Mouse (Mus musculus) midbrain, embryonic 14.5 days (tissue): Measurements from ENCODE around the gene Zfp637. TPM values are rescaled to one million over a fixed set of nuclear protein-coding genes. Genes with fewer than 3 reads are reported as not detected.

ENCODE experiments used
- ATAC-seq: fragments of 200-750 bp; cut with Nextera tagmentation; 2 replicates; pipeline ENCODE4 v1.8.0; 2017; ENCODE audit warnings: moderate number of reproducible peaks, moderate library complexity; ENCODE audit not compliant: low FRiP score, low TSS enrichment
- DNase-seq: peaks from one replicate; pipeline ENCODE4 v3.0.0-alpha.2; 2015
- H3K27ac ChIP-seq: fragments of 300-500 bp; sonication (generic); replicated peaks from 2 replicates; pipeline ENCODE4 v1.5.1; 2014; ENCODE audit warnings: mild to moderate bottlenecking, low read depth, low read length, moderate library complexity
- H3K27me3 ChIP-seq: fragments of 300-500 bp; sonication (generic); 2 replicates; pipeline ENCODE4 v1.6.1; 2014; ENCODE audit warnings: low read length, control low read depth, mixed read lengths; ENCODE audit not compliant: control insufficient read depth, insufficient read depth
- H3K36me3 ChIP-seq: fragments of 300-500 bp; sonication (generic); 2 replicates; pipeline ENCODE4 v1.6.1; 2014; ENCODE audit warnings: low read length, control low read depth; ENCODE audit not compliant: control insufficient read depth, insufficient read depth
- H3K4me1 ChIP-seq: fragments of 300-500 bp; sonication (generic); 2 replicates; pipeline ENCODE4 v1.6.1; 2014; ENCODE audit warnings: mild to moderate bottlenecking, antibody characterized with exemption, low read length, control low read depth; ENCODE audit not compliant: control insufficient read depth, insufficient read depth
- H3K4me2 ChIP-seq: fragments of 300-500 bp; sonication (generic); 2 replicates; pipeline ENCODE4 v1.6.1; 2014; ENCODE audit warnings: mild to moderate bottlenecking, low read length, moderate library complexity
- H3K4me3 ChIP-seq: fragments of 300-500 bp; sonication (generic); replicated peaks from 2 replicates; pipeline ENCODE4 v1.5.1; 2014; ENCODE audit warnings: low read depth, low read length
- H3K9ac ChIP-seq: fragments of 300-500 bp; sonication (generic); replicated peaks from 2 replicates; pipeline ENCODE4 v1.6.1; 2014; ENCODE audit warnings: mild to moderate bottlenecking, low read length, moderate library complexity
- H3K9me3 ChIP-seq: fragments of 300-500 bp; sonication (generic); 2 replicates; pipeline ENCODE4 v1.6.1; 2016; ENCODE audit warnings: low read length, control low read depth, mixed read lengths; ENCODE audit not compliant: control insufficient read depth
- WGBS: fragments of 180-500 bp; shearing (Covaris S2); extraction: QIAGEN DNeasy Blood & Tissue Kit; methylation state at CpG from one replicate; pipeline ENCODE4 v1.1.7; 2014; 5-methylcytosine and 5-hydroxymethylcytosine counted together
- polyA plus RNA-seq: library from polyadenylated mRNA; unstranded; fragments of >200 nt; fragmentation: Nextera tagmentation; extraction: Ambion mirVana; gene quantifications from 2 replicates; pipeline ENCODE4 v1.2.1, GENCODE M21; 2014

Gene Zfp637
- polyA plus RNA-seq, 1 experiment from 2014 or later, result 152 TPM

GRCm38 (mm10) chr6:117888642-117889096, 47.7 kb downstream of the Zfp637 start:
- Histone ChIP-seq H3K4me1 (no peaks in the 10 kb centered on the region), H3K27me3 (no peaks in the 10 kb centered on the region), H3K9ac (no peak overlapping the region), H3K36me3 (no peaks in the 10 kb centered on the region), H3K27ac (no peak overlapping the region), H3K4me2 (no peak overlapping the region), H3K4me3 (no peak overlapping the region), H3K9me3 (no peaks in the 10 kb centered on the region)
- 67% methylated on average over 2 of the region's 2 CpGs for WGBS
- ATAC-seq, result no peak
- DNase-seq, result no peak

- Histone ChIP-seq H3K9me3 (no peaks in the 10 kb centered on the region), H3K9ac (no peak overlapping the region), H3K4me3 (no peak overlapping the region), H3K36me3 (no peaks in the 10 kb centered on the region), H3K4me2 (no peak overlapping the region), H3K27me3 (no peaks in the 10 kb centered on the region), H3K27ac (no peak overlapping the region), H3K4me1 (no peaks in the 10 kb centered on the region)
- no peak for ATAC-seq
- no peak for DNase-seq
- 86% methylated on average over 6 of the region's 6 CpGs for WGBS
These were observed 49.3 kb downstream of the Zfp637 start for GRCm38 (mm10) chr6:117890257-117890656.

- DNase-seq, result no peak
- ATAC-seq, result no peak
- Histone ChIP-seq H3K4me2 (no peak overlapping the region), H3K4me1 (no peaks in the 10 kb centered on the region), H3K27me3 (no peaks in the 10 kb centered on the region), H3K9me3 (no peaks in the 10 kb centered on the region), H3K9ac (no peak overlapping the region), H3K27ac (no peak overlapping the region), H3K4me3 (no peak overlapping the region), H3K36me3 (no peaks in the 10 kb centered on the region)
- WGBS, result 66% methylated on average over 14 of the region's 14 CpGs
These were observed 50.6 kb downstream of the Zfp637 start for GRCm38 (mm10) chr6:117891369-117892160.

DNA sequence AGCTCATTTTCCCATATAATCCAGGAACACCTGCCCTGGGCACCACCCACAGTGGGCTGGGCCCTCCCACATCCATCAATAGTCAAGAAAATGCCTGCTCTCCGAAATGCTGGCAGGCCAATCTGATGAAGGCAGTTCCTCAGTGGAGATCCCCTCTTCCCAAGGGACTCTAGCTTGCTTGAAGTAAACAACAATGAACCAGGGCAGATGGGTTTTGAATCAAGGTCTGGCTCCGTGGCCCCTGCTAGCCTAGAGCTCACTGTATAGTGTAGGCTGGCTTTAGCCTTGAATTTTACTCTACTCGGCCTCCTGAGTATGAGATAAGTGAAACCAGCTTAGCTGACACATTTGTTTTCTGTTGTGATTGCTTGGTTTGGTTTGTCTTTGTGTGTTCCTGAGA, 51.4 kb downstream of the Zfp637 start:
- Histone ChIP-seq H3K36me3 (no peaks in the 10 kb centered on the region), H3K4me2 (no peak overlapping the region), H3K27ac (no peak overlapping the region), H3K9me3 (no peaks in the 10 kb centered on the region), H3K9ac (no peak overlapping the region), H3K4me3 (no peak overlapping the region), H3K27me3 (no peaks in the 10 kb centered on the region), H3K4me1 (no peaks in the 10 kb centered on the region)
- no peak for ATAC-seq
- DNase-seq, result no peak
- WGBS, result 75% methylated on average over 3 of the region's 3 CpGs

- no peak for ATAC-seq
- no peaks in the 10 kb centered on the region for H3K9me3 ChIP-seq
- no peak overlapping the region for H3K4me3 ChIP-seq
- no peak overlapping the region for H3K4me2 ChIP-seq
- no peak overlapping the region for H3K27ac ChIP-seq
- H3K9ac ChIP-seq, result no peak overlapping the region
- no peaks in the 10 kb centered on the region for H3K36me3 ChIP-seq
- WGBS, result 94% methylated on average over 2 of the region's 2 CpGs
- H3K27me3 ChIP-seq, result no peaks in the 10 kb centered on the region
- DNase-seq, result no peak
- H3K4me1 ChIP-seq, result no peaks in the 10 kb centered on the region
These were observed 52.5 kb downstream of the Zfp637 start for GRCm38 (mm10) chr6:117893435-117893834.

Other genes with a start within 250 kb of the Zfp637 start
- 10.1 and 13.2 TPM in 2 replicates for gene Zfp239, start 20.9 kb downstream of the Zfp637 start, polyA plus RNA-seq
- gene Hnrnpf, start 59.1 kb downstream of the Zfp637 start, polyA plus RNA-seq, result 215 and 312 TPM in 2 replicates
- gene Fxyd4, start 96.5 kb downstream of the Zfp637 start, polyA plus RNA-seq, result 1.4 and 1.7 TPM in 2 replicates
- 2.1 and 3.8 TPM in 2 replicates for gene Rasgef1a, start 170.3 kb downstream of the Zfp637 start, polyA plus RNA-seq